Mouse (Mus musculus): ENCODE results near the gene Slc12a4. TPM values are rescaled to one million over a fixed set of nuclear protein-coding genes. Genes with fewer than 3 reads are reported as not detected.
A peak's percentile ranks its signal among the peaks of the same experiment; 100 is the strongest.

The Slc12a4 gene
- polyA plus RNA-seq, 1 experiment from 2014 or later, result 42.8 TPM

DNA sequence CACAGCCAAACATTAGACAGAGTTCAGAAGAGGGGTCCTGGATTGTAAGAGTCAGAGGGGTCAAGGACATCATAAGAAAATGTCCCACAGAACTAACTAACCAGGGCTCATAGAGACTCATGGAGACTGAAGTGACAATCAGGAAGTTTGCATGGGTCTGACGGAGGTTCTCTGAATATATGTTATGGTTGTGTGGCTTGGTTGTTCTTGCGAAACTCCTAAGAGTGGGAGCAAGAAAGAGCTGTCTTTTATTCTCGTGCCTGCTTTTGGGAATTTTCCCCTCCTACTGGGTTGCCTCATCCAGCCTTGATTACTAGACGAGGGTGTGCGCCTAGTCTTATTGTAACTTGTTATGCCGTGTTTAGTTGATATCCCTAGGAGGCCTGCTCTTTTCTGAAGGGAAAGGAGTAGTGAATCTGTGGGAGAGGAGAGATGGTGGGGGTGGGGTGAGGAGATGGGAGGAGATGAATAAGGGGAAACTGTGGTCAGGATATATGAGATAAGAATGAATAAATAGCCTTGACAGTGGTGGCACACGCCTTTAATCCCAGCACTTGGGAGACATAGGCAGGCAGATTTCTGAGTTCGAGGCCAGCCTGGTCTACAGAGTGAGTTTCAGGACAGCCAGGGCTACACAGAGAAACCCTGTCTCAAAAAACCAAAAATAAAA is 38.8 kb upstream of the Slc12a4 start:
- ATAC-seq (ENCODE audit: low read depth) (no peak), DNase-seq (ENCODE audit: low spot score) (no peak)
- no peak overlapping the region for H3K27ac ChIP-seq (replicated peaks; ENCODE audit: low read depth, low read length)
- WGBS, result 83% methylated on average over 8 of the region's 8 CpGs
- H3K4me2 ChIP-seq (ENCODE audit: low read depth, low read length), result no peak overlapping the region
- H3K4me3 ChIP-seq (ENCODE audit: low read depth, low read length), result no peak overlapping the region
- H3K4me1 ChIP-seq (ENCODE audit: control insufficient read depth, insufficient read depth, low read length), result 0 out of 2 replicates have a peak, but pooled peaks cover under 1% of the 10 kb centered on the region
- H3K9me3 ChIP-seq (ENCODE audit: control insufficient read depth, low read length), result no peaks in the 10 kb centered on the region
- no peaks in the 10 kb centered on the region for H3K36me3 ChIP-seq (ENCODE audit: control insufficient read depth, insufficient read depth, low read length)
- no peak overlapping the region for H3K9ac ChIP-seq (ENCODE audit: low read depth, low read length)
- H3K27me3 ChIP-seq (replicated peaks; ENCODE audit: control insufficient read depth, insufficient read depth, low read length), result no peaks in the 10 kb centered on the region

DNA sequence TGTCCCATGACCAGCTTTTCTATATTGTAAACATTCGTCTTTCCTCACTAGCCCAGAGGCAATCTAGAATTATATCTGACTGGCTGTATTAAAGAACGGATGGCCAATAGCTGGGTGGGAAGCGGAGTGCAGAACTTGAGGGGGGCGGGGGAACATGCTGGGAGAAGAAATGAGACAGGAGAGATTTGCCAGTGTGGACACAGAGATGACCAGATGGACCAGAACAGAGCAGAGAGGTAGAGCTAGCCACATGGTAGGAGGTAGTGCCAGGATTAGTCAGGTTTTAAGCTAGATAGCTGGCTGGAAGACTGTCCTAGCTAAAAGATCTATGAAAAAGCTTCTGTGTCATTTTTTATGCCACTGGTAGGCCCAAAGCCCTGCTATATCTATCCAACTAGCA is 36.0 kb upstream of the Slc12a4 start:
- Histone ChIP-seq H3K27ac (replicated peaks; ENCODE audit: low read depth, low read length) (no peak overlapping the region), H3K36me3 (ENCODE audit: control insufficient read depth, insufficient read depth, low read length) (no peaks in the 10 kb centered on the region), H3K4me1 (ENCODE audit: control insufficient read depth, insufficient read depth, low read length) (no peaks in the 10 kb centered on the region), H3K27me3 (replicated peaks; ENCODE audit: control insufficient read depth, insufficient read depth, low read length) (no peaks in the 10 kb centered on the region), H3K4me2 (ENCODE audit: low read depth, low read length) (no peak overlapping the region), H3K9ac (ENCODE audit: low read depth, low read length) (no peak overlapping the region), H3K4me3 (ENCODE audit: low read depth, low read length) (no peak overlapping the region), H3K9me3 (ENCODE audit: control insufficient read depth, low read length) (no peaks in the 10 kb centered on the region)
- ATAC-seq (ENCODE audit: low read depth), result no peak
- no peak for DNase-seq (ENCODE audit: low spot score)
- WGBS, result 75% methylated on average over 4 of the region's 4 CpGs

DNA sequence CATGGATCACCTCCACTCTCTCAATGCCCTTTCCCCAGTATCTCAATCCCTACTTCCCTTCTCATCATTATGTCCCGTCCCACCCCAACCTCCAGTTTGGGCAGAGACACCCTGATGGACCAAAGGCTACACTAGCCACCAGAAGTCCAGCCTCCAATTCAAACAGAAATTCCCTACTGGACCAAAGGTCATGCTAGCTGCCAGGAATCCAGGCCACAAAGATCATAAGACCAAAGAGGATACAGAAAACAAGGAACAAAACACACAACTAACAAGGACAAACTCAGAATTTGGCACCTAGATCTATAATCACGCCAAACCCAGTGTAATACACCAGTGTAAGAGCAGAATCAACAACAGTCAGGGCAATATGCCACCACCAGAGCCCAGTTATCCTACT is 33.1 kb upstream of the Slc12a4 start:
- WGBS, result 75% methylated on average over 2 of the region's 2 CpGs
- ATAC-seq (ENCODE audit: low read depth) (no peak), DNase-seq (ENCODE audit: low spot score) (no peak)
- Histone ChIP-seq H3K4me1 (ENCODE audit: control insufficient read depth, insufficient read depth, low read length) (no peaks in the 10 kb centered on the region), H3K9ac (ENCODE audit: low read depth, low read length) (no peak overlapping the region), H3K27me3 (replicated peaks; ENCODE audit: control insufficient read depth, insufficient read depth, low read length) (no peaks in the 10 kb centered on the region), H3K4me2 (ENCODE audit: low read depth, low read length) (no peak overlapping the region), H3K27ac (replicated peaks; ENCODE audit: low read depth, low read length) (no peak overlapping the region), H3K4me3 (ENCODE audit: low read depth, low read length) (no peak overlapping the region), H3K9me3 (ENCODE audit: control insufficient read depth, low read length) (no peaks in the 10 kb centered on the region), H3K36me3 (ENCODE audit: control insufficient read depth, insufficient read depth, low read length) (no peaks in the 10 kb centered on the region)

DNA sequence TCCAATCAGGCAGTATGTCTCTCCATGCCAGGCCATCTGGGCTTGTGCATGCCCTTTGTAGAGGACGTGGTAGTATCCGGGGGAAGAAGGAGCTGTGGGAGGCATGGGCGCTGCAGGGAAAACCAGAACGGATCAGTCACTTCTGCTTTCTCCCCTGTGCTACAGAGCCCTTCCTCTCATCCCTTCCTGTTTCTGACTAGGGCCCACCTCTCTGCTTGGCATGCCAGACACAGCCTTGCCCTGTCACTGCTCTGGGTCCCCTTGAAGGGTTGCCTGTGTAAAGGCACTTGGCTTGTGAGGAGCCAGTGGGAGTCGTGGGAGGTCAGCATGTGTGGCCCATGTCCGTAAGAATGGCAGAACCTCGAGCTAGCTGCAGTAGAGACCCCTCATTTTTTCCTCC is 30.5 kb upstream of the Slc12a4 start:
- no peak overlapping the region for H3K27ac ChIP-seq (replicated peaks; ENCODE audit: low read depth, low read length)
- no peak overlapping the region for H3K9ac ChIP-seq (ENCODE audit: low read depth, low read length)
- no peaks in the 10 kb centered on the region for H3K36me3 ChIP-seq (ENCODE audit: control insufficient read depth, insufficient read depth, low read length)
- DNase-seq (ENCODE audit: low spot score), result no peak
- WGBS, result 77% methylated on average over 6 of the region's 7 CpGs
- no peaks in the 10 kb centered on the region for H3K9me3 ChIP-seq (ENCODE audit: control insufficient read depth, low read length)
- H3K4me2 ChIP-seq (ENCODE audit: low read depth, low read length), result no peak overlapping the region
- H3K27me3 ChIP-seq (replicated peaks; ENCODE audit: control insufficient read depth, insufficient read depth, low read length), result no peaks in the 10 kb centered on the region
- no peaks in the 10 kb centered on the region for H3K4me1 ChIP-seq (ENCODE audit: control insufficient read depth, insufficient read depth, low read length)
- H3K4me3 ChIP-seq (ENCODE audit: low read depth, low read length), result no peak overlapping the region
- ATAC-seq (ENCODE audit: low read depth), result no peak

GRCm38 (mm10) chr8:105993226-105993625 is 27.3 kb upstream of the Slc12a4 start:
- ATAC-seq (ENCODE audit: low read depth), result no peak
- H3K4me1 ChIP-seq (ENCODE audit: control insufficient read depth, insufficient read depth, low read length), result no peaks in the 10 kb centered on the region
- H3K4me2 ChIP-seq (ENCODE audit: low read depth, low read length), result no peak overlapping the region
- H3K9ac ChIP-seq (ENCODE audit: low read depth, low read length), result no peak overlapping the region
- no peak overlapping the region for H3K4me3 ChIP-seq (ENCODE audit: low read depth, low read length)
- H3K27ac ChIP-seq (replicated peaks; ENCODE audit: low read depth, low read length), result no peak overlapping the region
- 57% methylated on average over 4 of the region's 4 CpGs for WGBS
- no peaks in the 10 kb centered on the region for H3K27me3 ChIP-seq (replicated peaks; ENCODE audit: control insufficient read depth, insufficient read depth, low read length)
- H3K36me3 ChIP-seq (ENCODE audit: control insufficient read depth, insufficient read depth, low read length), result no peaks in the 10 kb centered on the region
- H3K9me3 ChIP-seq (ENCODE audit: control insufficient read depth, low read length), result no peaks in the 10 kb centered on the region
- DNase-seq (ENCODE audit: low spot score), result no peak

DNA sequence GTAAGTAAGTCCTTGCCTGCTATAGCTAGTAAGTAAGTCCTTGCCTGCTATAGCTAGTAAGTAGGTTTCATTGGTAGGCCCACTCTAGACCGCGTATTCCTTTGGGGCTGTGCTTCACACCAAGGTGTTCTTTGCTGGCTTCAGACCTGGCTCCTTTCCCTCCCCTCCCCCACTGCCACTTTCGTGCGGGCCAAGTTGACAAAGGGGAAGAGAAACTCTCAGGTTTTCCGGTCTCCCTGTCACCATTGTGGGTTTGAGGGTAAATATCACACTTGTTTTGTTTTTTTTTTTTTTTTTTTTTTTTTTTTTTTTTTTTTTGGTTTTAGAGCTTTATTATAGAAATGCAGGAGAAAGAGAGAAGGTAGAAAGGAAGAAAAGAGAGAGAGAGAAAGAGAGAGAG is 26.6 kb upstream of the Slc12a4 start:
- no peak overlapping the region for H3K9ac ChIP-seq (ENCODE audit: low read depth, low read length)
- no peak overlapping the region for H3K4me2 ChIP-seq (ENCODE audit: low read depth, low read length)
- no peak for ATAC-seq (ENCODE audit: low read depth)
- no peak for DNase-seq (ENCODE audit: low spot score)
- no peaks in the 10 kb centered on the region for H3K27me3 ChIP-seq (replicated peaks; ENCODE audit: control insufficient read depth, insufficient read depth, low read length)
- no peak overlapping the region for H3K27ac ChIP-seq (replicated peaks; ENCODE audit: low read depth, low read length)
- no peaks in the 10 kb centered on the region for H3K36me3 ChIP-seq (ENCODE audit: control insufficient read depth, insufficient read depth, low read length)
- no peak overlapping the region for H3K4me3 ChIP-seq (ENCODE audit: low read depth, low read length)
- 60% methylated on average over 5 of the region's 5 CpGs for WGBS
- H3K9me3 ChIP-seq (ENCODE audit: control insufficient read depth, low read length), result no peaks in the 10 kb centered on the region
- no peaks in the 10 kb centered on the region for H3K4me1 ChIP-seq (ENCODE audit: control insufficient read depth, insufficient read depth, low read length)

GRCm38 (mm10) chr8:105991546-105991945 is 25.6 kb upstream of the Slc12a4 start:
- WGBS, result 83% methylated on average over 2 of the region's 2 CpGs
- DNase-seq (ENCODE audit: low spot score) (no peak), ATAC-seq (ENCODE audit: low read depth) (no peak)
- Histone ChIP-seq H3K4me3 (ENCODE audit: low read depth, low read length) (no peak overlapping the region), H3K36me3 (ENCODE audit: control insufficient read depth, insufficient read depth, low read length) (no peaks in the 10 kb centered on the region), H3K27ac (replicated peaks; ENCODE audit: low read depth, low read length) (no peak overlapping the region), H3K4me1 (ENCODE audit: control insufficient read depth, insufficient read depth, low read length) (no peaks in the 10 kb centered on the region), H3K4me2 (ENCODE audit: low read depth, low read length) (no peak overlapping the region), H3K27me3 (replicated peaks; ENCODE audit: control insufficient read depth, insufficient read depth, low read length) (no peaks in the 10 kb centered on the region), H3K9ac (ENCODE audit: low read depth, low read length) (no peak overlapping the region), H3K9me3 (ENCODE audit: control insufficient read depth, low read length) (no peaks in the 10 kb centered on the region)

DNA sequence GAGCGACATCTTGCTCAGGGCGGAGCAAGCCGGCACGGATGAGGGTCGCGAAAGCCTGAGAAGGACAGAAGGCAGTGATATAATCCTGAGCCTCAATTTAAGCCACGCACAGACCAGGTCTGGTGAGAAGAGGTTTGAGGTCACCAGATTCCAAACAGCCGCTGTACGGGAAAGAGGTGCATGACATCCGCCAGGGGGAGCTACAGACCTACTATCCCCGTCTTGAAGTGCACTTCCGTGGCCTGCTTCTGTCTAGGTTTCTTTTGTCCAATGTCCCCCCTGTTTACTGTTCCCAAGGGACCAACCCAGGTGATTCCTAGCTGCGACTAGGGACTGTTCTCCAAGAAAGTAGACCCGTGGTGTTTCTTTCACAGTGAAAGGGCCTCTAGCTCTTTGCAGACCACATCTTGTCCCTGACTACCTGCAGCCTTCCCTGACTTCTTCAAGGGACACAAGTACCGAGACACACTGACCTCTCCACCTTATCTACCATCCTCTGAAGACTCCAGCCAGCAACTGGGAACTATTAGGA is 25.0 kb upstream of the Slc12a4 start, which contains the start of gene Dus2:
Dus2 (plus strand) TSS at position 482 of the 532 bp plus-strand sequence.
- H3K27ac ChIP-seq (replicated peaks; ENCODE audit: low read depth, low read length), result no peak within 1 kb of the TSS
- H3K4me1 ChIP-seq (ENCODE audit: control insufficient read depth, insufficient read depth, low read length), result no peaks in the 10 kb centered on the region
- H3K9ac ChIP-seq (ENCODE audit: low read depth, low read length), result peak within 1 kb of the TSS; percentile 30; the same call in 1 of the 2 replicates
- DNase-seq (ENCODE audit: low spot score) (peak; percentile 92), ATAC-seq (ENCODE audit: low read depth) (peak; percentile 84)
- H3K27me3 ChIP-seq (replicated peaks; ENCODE audit: control insufficient read depth, insufficient read depth, low read length), result no peaks in the 10 kb centered on the region
- H3K9me3 ChIP-seq (ENCODE audit: control insufficient read depth, low read length), result no peaks in the 10 kb centered on the region
- WGBS, result 8% methylated on average over 15 of the region's 15 CpGs
- H3K4me2 ChIP-seq (ENCODE audit: low read depth, low read length), result peak within 1 kb of the TSS; percentile 35; the same call in 1 of the 2 replicates
- H3K36me3 ChIP-seq (ENCODE audit: control insufficient read depth, insufficient read depth, low read length), result no peaks in the 10 kb centered on the region
- no peak within 1 kb of the TSS for H3K4me3 ChIP-seq (ENCODE audit: low read depth, low read length)

GRCm38 (mm10) chr8:105988546-105988945 is 22.6 kb upstream of the Slc12a4 start:
- no peak overlapping the region for H3K27ac ChIP-seq (replicated peaks; ENCODE audit: low read depth, low read length)
- WGBS, result 83% methylated on average over 11 of the region's 11 CpGs
- no peaks in the 10 kb centered on the region for H3K27me3 ChIP-seq (replicated peaks; ENCODE audit: control insufficient read depth, insufficient read depth, low read length)
- no peak for ATAC-seq (ENCODE audit: low read depth)
- no peaks in the 10 kb centered on the region for H3K36me3 ChIP-seq (ENCODE audit: control insufficient read depth, insufficient read depth, low read length)
- no peak overlapping the region for H3K4me3 ChIP-seq (ENCODE audit: low read depth, low read length)
- DNase-seq (ENCODE audit: low spot score), result no peak
- H3K4me1 ChIP-seq (ENCODE audit: control insufficient read depth, insufficient read depth, low read length), result no peaks in the 10 kb centered on the region
- no peaks in the 10 kb centered on the region for H3K9me3 ChIP-seq (ENCODE audit: control insufficient read depth, low read length)
- no peak overlapping the region for H3K4me2 ChIP-seq (ENCODE audit: low read depth, low read length)
- no peak overlapping the region for H3K9ac ChIP-seq (ENCODE audit: low read depth, low read length)

Data from embryonic facial prominence, embryonic 14.5 days (tissue).